Mouse (Mus musculus): Measurements from ENCODE around the gene Cep72.

DNA sequence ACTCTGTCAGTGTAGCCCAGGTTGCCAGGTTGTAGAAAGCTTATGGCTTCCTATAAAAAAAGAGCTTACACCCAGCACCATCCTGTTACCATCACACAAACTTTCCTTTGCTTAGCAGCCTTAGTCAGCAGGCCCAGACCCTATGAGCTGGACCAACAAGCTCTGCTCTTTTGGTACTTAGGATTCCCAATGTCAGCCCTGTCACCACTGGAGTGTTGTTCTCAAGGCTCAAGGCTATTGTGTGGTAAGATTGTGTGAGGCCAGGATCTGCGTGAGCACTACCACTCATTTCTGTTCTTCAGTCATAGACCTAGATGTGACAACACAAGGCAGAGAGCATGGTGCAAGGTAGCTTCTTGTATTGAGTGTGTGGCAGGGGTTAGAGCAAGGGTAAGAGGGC lies 4.5 kb upstream of the Cep72 start:
- TF ChIP-seq USF1 (IDR thresholded peaks at IDR 0.05; ENCODE audit: low read depth, low read length): no peak
- no peak for TF ChIP-seq CHD1 (IDR thresholded peaks at IDR 0.05; ENCODE audit: low read depth, low read length)
- TF ChIP-seq POLR2A (IDR thresholded peaks at IDR 0.05; ENCODE audit: low read depth, low read length): no peak
- TF ChIP-seq CTCF (conservative IDR thresholded peaks at IDR 0.05 in 1 of 2, IDR thresholded peaks at IDR 0.05 in 1 of 2; ENCODE audit: low read depth in 2 of 2, low read length in 2 of 2): no peak
- no peak for TF ChIP-seq POLR2AphosphoS2 (IDR thresholded peaks at IDR 0.05; ENCODE audit: low read depth, low read length)
- TF ChIP-seq RAD21 (IDR thresholded peaks at IDR 0.05; ENCODE audit: low read depth, low read length): no peak
- no peak for TF ChIP-seq E2F4 (IDR thresholded peaks at IDR 0.05; ENCODE audit: insufficient replicate concordance, low read depth, low read length)
- no peak for TF ChIP-seq MAFK (IDR thresholded peaks at IDR 0.05; ENCODE audit: insufficient replicate concordance, low read length)
- no peak for TF ChIP-seq SMC3 (IDR thresholded peaks at IDR 0.05; ENCODE audit: low read depth, low read length)
- no peak for TF ChIP-seq KAT2A (IDR thresholded peaks at IDR 0.05; ENCODE audit: insufficient replicate concordance, low read length)
